Mouse (Mus musculus) MN1 (cell line): Measurements from ENCODE around the gene Cabp4.

Experiments
- DNase-seq: peaks from one replicate; pipeline ENCODE4 v3.0.0-alpha.2; 2016; ENCODE audit warnings: low spot score

Gene Cabp4

DNA sequence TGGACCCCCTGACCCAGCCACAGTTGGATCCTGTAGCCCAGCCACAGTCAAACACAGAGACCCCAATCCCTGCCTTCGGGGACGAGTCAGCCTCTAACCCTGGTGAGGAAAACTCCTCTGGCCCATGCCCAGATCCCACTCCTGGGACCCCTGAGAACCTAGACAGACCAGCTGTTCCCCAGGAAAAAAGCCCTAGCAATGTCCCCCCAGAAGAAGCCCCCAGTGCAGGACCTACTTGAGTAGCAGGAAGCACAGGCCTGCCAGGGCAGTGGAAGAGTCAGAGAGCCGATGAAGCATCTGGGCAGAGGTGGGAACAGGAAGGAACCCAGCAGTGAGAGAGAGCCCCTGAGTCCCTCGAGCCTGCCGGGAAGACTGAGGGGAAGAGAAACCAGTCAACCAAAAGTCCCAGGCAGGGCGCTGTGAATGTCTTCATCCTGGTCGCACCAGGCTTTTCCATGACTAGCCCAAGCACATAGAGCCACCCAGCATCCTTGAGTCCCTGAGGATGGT is at the start of gene Cabp4:
TSS of gene Cabp4 (minus strand) at position 275 of the 510 bp plus-strand sequence.
- no peak for DNase-seq

DNA sequence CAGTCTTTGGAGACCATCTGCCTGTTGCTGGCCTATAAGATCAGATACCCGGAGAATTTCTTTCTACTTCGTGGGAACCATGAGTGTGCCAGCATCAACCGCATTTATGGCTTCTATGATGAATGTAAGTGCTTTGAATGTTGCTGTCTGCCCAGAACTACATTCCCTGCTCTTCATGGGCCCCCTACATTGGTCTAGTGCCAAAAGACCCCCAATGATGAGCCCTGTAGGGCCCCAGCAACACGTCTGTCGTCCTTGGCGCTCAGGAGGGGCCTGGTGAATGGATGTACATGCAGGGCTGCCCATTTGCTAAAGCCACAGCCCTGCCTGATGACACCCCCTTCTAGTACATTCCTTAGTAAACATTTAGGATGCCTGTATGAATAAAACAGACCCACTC is 49.3 kb upstream of the Cabp4 start:
- DNase-seq, result no peak

DNA sequence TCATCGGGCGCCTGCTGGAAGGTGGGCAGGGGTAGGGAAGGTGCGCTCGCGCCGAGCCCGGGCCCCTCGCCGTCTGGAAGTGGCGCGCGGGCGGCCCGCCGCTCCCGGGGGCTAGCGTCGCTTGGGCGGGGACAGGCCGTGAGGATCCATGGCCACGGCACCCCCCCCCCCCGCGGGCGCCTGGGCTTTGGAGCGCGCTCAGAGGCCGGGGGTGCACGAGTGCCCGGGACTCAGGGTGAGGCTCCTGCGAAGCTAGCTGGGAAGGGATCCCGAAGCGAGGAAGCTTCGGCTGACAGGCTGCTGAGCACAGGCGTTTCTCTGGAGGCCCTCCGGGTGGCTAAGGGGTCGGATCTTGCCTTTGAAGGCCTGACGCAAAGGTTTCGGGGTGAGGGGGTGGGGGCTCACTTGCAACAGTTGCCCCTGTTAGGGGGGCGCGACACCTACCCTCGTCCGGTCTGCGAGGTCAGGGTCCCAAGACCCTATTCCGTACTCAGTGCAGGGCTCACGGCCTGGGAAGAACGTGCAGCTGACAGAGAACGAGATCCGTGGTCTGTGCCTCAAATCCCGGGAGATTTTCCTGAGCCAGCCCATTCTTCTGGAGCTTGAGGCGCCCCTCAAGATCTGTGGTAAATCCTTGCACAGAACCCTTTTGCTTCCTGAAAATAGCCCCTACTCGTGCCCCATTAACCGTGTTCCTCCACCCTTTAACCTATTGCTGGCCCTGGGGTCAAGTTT is 48.6 kb upstream of the Cabp4 start:
- DNase-seq, result peak; percentile 57

DNA sequence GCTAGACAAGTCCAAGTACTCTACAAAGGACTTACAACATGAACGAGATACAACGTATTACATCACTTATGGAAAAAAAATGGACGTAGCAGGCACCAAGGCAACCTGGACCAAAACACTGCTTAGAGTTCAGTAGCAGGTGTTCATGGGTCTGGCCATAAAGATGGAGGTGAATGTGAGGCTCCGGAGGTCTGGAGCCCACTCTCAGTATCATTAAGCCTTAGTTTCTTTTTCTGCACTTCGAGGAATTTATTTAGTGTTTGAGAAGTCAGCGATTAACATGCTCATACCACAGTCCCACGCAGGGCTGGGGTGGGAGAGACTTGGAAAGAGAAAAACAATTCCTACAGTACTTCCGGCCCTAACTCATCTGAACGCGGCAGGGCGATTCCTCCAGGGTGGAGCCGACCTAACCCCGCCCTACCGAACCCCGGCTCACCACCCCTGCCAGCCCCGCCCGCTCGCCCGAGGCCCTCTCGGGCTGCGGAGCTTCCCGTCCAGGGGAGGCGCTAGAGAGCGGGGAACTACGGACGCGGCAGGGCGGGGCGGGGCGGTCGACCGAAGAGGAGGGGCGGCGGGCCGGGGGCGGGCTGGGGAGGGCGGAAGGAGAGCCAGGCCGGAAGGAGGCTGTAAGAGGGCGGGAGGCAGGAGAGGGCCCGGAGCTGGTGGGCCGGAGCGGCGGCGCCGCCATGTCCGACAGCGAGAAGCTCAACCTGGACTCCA is 47.9 kb upstream of the Cabp4 start, which contains the start of gene Ppp1ca:
TSS of gene Ppp1ca (plus strand) at position 538 of the 723 bp plus-strand sequence.
- peak; percentile 94 for DNase-seq

DNA sequence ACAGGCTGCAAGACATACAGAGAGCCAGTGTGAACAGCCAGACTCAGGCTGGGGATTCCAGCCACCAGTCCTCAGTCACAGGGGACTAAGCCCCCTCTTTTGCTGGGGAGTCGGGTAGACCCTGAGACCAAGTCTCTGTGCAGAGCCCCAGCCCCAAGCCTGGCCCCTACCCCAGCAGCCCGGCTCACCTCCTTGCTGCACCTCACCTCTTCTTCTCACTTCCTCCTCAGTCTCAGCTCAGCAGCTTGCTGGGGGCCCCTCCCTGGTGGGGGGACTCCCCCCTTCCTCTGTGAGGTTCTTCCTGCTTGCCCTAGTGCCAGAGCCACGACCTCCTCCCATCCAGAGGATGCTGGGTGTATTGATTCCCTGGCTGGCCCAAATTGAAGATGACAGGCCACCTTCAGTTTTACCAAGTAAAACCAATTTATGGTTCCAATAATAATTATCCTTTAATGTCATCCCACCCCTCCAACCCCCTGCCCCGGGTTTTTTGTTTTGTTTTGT is 47.0 kb upstream of the Cabp4 start, which contains the start of gene Tbc1d10c:
TSS of gene Tbc1d10c (minus strand) at position 454 of the 504 bp plus-strand sequence.
- no peak for DNase-seq

DNA sequence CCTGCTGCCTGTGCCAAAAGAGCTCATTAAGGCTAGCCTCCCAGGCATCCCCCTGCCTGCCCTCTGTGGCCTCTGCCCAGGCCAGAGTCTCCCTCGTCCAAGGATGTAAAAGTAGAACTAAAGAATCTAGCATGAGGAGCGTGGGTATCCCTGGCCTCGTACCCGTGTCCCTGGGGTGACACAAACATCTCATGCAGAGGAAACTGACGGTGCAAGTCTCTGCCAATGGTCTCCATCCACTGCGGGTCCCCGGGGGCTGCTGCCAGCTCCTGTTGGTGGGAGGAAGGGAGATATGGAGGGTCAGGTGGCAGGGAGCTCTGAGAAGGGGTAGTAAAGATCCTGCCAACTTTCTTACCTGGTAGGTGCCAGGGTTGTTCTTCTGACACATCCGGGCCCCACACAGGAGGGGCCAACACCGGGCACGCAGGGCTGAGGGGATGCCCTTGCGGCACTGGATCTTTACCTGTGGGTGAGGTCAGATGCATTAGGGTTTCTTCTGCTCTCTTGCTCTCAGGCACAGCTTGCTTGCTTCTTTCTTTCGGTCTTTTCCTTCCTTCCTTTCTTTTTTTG is 45.3 kb upstream of the Cabp4 start:
- no peak for DNase-seq

DNA sequence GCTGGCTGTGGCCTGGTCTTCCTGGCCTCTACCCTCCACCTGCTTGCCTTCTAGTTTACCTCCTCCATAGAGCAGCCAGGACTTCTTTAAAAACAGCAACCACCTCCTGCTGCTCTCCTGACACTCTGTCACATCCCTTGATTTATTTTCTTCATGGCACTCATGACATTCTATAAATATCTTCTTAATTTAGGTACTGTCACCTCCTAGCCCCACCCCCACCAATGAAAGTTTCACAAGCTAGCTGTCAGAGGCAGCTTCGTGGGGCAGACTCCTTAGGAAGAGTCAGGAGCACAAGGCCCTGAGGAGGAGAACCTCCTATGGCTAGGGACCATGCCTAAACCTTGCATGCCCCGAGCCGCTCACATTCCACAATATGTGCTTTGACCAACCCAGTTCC is 43.5 kb upstream of the Cabp4 start:
- no peak for DNase-seq

DNA sequence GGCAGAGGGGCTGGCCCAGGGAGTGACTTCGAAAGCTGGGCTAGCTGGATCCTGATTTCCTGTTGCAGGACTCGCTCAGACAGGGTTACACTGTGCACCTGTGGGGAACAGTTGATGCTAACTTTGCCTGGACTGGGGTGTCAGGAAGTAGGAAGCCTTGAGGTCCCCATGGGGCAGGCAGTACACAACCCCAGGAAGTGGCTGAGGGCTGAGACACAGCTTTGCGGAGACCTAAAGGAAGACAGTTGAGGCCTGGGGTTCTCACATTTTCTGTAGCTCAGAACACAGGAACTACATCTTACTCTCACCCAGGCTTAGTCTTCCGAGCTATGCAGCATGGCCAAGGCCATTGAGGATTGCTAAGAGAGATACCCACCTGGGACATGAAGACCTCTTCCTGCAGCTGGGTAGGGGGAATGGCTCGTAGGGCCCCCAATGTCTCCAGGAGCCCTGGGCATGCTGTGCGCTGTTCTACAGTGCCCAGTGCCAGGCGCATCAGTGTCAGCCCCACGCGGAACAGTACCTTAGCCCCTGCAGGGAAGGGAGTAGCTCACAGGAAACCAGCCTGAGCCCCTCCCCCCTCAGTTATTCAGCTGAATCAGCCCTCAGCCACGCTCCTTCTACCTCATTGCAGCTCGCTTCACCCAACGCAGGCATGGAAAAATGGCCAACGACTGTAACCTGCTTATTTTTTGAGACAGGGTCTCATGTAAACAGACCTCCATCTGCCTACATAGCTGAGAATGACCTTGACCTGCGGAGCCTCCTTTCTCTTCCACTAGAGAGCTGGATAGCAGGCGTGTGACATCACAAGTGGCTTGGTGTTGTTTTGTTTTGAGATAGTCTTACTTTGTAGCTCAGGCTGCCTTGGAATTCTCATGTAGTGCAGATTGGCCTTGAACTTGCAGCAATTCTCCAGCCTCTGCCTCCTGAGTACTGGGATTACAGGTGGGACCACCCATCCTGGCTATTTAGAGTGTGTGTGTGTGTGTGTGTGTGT is 41.4 kb upstream of the Cabp4 start:
- no peak for DNase-seq

DNA sequence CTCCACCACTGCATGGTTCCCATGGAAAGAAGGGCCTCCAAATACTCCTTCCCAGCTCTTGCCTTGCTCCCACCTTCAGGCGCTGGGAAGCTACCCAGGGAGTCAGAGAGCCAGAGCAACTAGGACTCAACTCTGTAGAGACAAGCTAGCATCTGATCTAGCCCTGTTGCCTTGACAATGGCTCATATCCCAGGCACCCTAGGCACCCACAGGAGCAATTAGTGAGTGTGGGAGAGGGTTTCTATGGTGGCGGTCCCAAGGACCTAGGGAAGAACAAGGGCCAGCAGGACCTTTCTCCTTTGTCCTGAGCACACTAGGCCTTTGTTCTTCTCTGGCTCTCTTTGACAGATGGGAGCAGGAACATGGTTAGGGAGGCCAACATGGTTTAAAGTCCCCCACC is 39.9 kb upstream of the Cabp4 start:
- no peak for DNase-seq

DNA sequence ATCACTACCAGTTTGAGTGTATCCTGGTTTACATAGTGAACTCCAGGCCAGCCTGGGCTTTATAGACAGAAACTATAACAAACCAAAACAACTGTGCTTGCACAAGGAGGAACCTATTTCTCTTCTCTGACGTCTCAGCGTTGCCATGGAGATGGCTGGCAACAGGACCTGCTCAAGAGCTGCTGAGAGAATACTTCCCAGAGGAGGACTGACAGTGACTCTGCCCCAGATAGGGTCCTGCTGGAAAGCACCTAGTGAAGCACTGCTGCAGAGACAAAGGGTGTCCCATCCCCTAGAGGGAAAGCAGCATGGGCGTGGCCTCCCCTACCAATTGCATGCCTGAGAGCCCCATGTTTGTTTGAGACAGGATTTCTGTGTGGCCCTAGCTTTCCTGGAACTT is 38.1 kb upstream of the Cabp4 start:
- DNase-seq, result peak; percentile 58

DNA sequence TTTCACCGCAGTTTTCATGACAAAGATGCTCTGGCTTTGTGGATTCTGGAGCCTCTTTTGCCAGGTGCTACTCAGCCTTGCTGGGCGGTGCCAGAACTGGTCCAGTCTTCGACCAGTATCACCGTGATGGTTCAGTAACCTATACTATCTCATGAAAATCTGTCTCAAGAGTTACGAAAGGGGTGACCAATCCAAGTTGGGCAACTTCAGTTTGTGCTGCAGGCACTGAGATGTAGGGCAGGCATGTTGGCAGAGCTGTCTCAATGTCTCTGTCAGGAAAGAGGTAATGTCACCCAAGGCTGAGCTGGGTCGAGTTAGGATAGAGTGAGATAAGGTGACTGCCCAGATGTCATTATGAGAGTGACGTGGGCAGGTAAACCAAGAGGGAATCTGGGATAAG is 36.6 kb upstream of the Cabp4 start:
- no peak for DNase-seq

DNA sequence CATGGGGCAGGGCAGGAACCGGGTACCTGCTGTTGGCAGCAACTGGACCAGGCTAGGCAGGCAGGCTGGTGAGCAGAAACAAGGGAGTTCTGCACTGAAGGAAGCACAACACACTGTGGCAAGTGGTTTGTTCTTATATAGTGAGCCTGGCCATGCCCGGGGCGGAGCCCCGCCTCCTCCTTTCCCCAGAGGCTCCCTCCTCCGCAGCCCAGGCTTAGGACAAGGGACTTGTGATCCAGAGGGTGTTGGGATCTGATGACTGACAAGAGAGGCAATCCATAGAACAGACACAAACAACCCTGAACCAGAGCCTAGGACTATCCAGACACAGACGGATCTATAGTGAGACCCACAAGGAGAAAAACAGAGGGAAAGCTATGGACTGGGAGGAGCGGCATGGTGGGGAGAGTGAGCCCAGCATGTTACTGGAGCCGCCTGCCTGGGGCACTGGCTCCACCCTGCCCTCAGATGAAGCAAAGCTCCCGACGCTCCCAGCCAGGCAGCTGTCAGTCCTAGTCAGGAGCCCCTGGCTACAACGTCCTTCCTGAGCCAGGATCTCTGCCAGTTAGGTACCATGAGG is 31.6 kb upstream of the Cabp4 start, which contains the start of gene Carns1:
TSS of gene Carns1 (minus strand) at position 112 of the 580 bp plus-strand sequence.
- DNase-seq, result peak; percentile 59

DNA sequence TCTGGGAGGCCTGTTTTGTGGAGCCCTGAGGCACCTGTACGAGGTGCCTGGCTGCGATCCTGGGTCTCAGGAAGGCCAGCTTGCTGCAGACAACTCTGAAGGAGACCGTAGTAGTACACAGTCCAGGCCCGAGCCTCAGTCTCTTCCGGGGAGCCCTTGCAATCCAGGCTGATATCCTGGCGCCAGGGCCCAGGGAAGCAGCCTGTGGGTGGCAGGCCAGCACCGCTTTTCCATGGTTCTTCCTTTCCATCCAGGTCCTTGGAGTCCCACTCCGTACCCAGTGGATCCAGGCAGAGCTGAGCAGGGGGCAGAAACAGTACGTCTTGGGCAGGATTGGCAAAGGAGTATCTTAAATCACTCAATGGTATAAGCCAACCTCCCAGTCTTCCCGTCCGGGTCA is 29.1 kb upstream of the Cabp4 start:
- no peak for DNase-seq

DNA sequence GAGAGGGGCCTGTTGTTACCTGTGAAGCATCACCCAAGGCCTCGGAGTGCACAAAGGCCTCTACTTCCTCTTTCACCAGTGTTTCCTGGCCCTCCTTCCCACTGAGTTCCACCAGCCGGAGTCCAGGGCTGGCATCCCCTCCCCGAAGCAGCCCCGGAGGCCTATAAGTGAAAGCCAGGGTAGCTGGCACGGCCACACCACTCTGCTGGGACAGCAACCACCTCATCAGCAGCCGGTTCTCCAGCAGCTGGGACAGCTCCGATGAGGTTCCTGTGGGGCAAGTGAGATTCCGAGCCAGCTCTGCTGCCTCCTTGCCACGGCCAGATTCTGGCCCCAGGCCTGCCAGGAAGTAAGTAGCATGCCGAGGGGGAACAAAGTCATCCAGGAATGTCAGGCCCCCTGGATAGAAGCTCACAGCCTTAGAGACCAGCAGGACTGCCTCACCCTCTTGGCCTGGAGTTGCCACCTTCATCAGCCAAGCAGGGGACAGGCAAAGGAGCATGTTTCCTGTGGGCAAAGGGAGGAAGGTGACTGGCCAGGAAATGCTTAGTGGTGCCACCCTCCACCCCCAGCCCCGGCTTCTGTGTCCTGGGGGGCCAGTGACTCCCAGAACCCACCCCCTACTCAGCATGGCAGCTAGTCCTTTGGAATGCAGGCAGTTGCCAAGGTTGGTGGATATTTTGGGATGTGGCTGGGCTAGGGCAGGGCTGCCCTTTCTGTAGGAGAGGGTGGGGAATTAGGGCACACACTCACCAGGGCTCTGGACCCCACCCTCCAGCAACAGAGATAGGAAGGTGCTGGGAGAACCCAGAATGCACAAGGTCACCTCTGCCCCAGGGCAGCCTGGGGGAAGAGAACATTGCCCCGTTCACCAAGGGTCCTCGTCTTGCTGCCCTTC is 27.8 kb upstream of the Cabp4 start:
- no peak for DNase-seq

DNA sequence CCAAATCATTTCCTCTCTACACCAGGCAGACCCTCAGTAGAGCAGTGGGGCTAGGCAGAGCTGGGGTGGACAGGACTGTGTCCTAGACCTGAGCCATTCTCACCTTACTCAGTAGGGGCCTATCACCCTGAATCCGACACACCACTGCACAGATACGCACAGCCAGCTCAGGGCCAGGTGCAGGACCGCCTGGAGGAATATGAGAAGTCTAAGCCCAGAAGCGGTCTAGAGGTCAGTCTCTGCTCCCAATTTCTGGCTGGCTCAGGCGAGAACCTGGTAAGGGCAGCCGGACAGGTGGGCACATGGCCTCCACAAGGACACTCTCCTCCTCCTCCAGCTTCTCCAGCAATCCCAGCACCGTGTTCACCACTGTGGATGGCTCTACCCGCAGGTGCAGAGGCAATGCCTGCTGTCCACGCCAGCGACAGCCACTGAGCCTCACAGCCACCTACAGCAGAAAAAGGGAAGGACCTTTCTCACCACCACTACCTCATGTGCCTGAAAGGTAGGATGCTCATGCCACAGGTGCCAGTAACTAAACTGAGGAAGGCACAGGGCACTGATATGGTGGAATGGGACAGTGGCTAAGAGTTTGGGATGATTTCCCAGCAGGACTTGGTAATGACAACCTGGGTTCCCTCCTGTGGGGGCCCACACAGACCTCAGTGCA is 27.0 kb upstream of the Cabp4 start:
- no peak for DNase-seq

DNA sequence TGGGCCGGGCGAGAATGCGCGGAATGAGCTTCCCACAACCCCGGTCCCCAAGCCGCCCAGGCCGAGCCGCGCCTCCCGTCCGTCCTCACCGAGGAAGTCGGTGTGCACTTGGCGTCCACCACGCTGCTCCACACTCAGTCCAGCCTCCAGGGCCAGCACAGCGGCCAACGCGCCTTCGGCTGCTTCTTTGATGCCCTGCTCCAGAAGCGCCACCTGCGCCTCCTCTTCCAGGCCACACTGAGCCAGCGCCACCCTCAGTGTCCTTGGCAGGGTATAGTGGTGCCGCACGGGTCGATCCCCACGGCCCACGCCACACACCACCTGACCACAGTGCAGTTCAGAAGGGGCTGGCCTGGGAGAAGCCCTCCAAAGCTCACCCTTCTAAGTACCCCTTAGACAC is 26.0 kb upstream of the Cabp4 start:
- no peak for DNase-seq

DNA sequence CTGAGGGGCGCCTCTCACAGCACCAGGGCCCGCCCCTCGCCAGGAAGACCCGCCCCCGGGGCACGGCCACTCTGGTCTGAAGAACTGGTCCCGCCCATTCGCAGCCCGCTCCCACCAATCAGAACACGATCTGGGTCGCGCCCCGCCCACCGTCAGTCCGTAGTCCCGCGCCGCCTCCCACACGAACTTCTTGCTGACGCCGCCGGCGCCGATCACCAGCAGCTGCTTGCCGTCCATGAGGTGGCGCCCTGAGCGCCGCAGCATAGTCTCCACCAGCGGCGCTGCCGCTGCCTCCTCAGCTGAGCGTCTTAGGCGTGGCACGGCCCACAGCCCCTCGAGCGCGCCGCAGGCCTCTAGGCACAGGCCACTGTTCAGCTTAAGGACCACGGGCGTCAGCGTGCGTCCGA is 25.5 kb upstream of the Cabp4 start:
- DNase-seq, result peak; percentile 96

DNA sequence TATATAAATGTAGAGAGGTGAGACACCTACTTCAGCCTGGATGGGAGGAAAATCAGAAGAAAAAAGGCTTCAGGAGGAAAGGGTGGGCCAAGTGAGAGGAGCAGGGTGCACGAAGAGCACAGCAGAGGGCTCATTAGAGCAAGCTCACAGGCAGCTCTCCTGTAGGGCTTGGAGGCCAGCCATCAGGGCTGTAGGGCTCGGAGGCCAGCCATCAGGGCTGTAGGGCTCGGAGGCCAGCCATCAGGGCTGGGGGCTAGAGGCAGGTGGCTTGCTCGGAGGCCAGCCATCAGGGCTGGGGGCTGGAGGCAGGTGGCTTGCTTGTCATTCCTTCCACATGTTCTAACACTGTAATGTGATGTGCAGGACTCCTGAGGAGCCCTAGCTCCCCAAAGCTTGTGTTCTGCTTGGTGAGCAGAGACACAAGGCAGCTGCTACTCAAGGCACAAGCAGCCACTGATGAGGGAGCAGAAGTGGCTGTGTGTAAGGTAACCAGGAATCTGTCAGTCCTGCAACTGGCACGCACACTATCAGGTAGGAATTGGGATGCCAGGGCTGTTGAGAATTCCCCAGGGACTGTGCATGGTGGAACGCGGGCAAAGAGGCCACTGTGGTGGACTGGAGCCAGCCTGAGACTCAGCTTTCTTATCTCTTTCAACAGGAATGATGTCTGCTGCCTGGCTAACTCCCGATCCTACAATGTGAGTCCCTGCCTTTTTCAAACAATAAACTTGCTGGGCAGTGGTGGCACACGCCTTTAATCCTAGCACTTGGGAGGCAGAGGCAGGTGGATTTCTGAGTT is 23.0 kb upstream of the Cabp4 start:
- peak; percentile 51 for DNase-seq
